Mouse (Mus musculus) lung, embryonic 16.5 days (tissue): ENCODE data around the gene Evi2a. TPM values are rescaled to one million over a fixed set of nuclear protein-coding genes. Genes with fewer than 3 reads are reported as not detected.

ENCODE experiments used
- ATAC-seq: fragments of 200-750 bp; cut with Nextera tagmentation; 2 replicates; pipeline ENCODE4 v1.8.0; 2017; ENCODE audit warnings: low read depth, mild to moderate bottlenecking, moderate library complexity
- H3K27ac ChIP-seq: fragments of 300-500 bp; sonication (generic); 2 replicates; pipeline ENCODE4 v1.5.1; 2014; ENCODE audit warnings: mild to moderate bottlenecking, control low read depth, low read length
- H3K27me3 ChIP-seq: fragments of 300-500 bp; sonication (generic); 2 replicates; pipeline ENCODE4 v1.6.1; 2014; ENCODE audit warnings: low read depth, low read length, mixed read lengths; ENCODE audit not compliant: control insufficient read depth, insufficient read depth
- H3K36me3 ChIP-seq: fragments of 300-500 bp; sonication (generic); 2 replicates; pipeline ENCODE4 v1.6.1; 2014; ENCODE audit warnings: low read length; ENCODE audit not compliant: control insufficient read depth, insufficient read depth
- H3K4me1 ChIP-seq: fragments of 300-500 bp; sonication (generic); replicated peaks from 2 replicates; pipeline ENCODE4 v1.6.1; 2014; ENCODE audit warnings: low read length, mixed read lengths; ENCODE audit not compliant: control insufficient read depth, insufficient read depth
- H3K4me2 ChIP-seq: fragments of 300-500 bp; sonication (generic); 2 replicates; pipeline ENCODE4 v1.6.1; 2014; ENCODE audit warnings: low read depth, low read length, control low read depth
- H3K4me3 ChIP-seq: fragments of 300-500 bp; sonication (generic); 2 replicates; pipeline ENCODE4 v1.5.1; 2014; ENCODE audit warnings: mild to moderate bottlenecking, low read length, control low read depth
- H3K9ac ChIP-seq: fragments of 300-500 bp; sonication (generic); 2 replicates; pipeline ENCODE4 v1.6.1; 2014; ENCODE audit warnings: low read length, control low read depth
- H3K9me3 ChIP-seq: fragments of 300-500 bp; sonication (generic); 2 replicates; pipeline ENCODE4 v1.6.1; 2016; ENCODE audit warnings: low read length; ENCODE audit not compliant: control insufficient read depth
- WGBS: fragments of 180-500 bp; shearing (Covaris S2); extraction: QIAGEN DNeasy Blood & Tissue Kit; methylation state at CpG from one replicate; pipeline ENCODE4 v1.1.7; 2014; 5-methylcytosine and 5-hydroxymethylcytosine counted together
- polyA plus RNA-seq: library from polyadenylated mRNA; unstranded; fragments of >200 nt; fragmentation: Nextera tagmentation; extraction: Ambion mirVana; gene quantifications from 2 replicates; pipeline ENCODE4 v1.2.1, GENCODE M21; 2015

Gene Evi2a
- polyA plus RNA-seq, 1 experiment from 2014 or later, result 3.7 TPM

- no peaks in the 10 kb centered on the region for H3K27me3 ChIP-seq
- H3K27ac ChIP-seq, result no peak overlapping the region
- peaks cover 8% of the 10 kb centered on the region for H3K4me1 ChIP-seq
- H3K4me3 ChIP-seq, result no peak overlapping the region
- no peaks in the 10 kb centered on the region for H3K9me3 ChIP-seq
- 0 out of 2 replicates have a peak, but pooled peaks cover 6% of the 10 kb centered on the region for H3K36me3 ChIP-seq
- no peak overlapping the region for H3K9ac ChIP-seq
- H3K4me2 ChIP-seq, result no peak overlapping the region
- ATAC-seq, result no peak
Observed at GRCm38 (mm10) chr11:79484721-79485120, 45.7 kb downstream of the Evi2a start.

DNA sequence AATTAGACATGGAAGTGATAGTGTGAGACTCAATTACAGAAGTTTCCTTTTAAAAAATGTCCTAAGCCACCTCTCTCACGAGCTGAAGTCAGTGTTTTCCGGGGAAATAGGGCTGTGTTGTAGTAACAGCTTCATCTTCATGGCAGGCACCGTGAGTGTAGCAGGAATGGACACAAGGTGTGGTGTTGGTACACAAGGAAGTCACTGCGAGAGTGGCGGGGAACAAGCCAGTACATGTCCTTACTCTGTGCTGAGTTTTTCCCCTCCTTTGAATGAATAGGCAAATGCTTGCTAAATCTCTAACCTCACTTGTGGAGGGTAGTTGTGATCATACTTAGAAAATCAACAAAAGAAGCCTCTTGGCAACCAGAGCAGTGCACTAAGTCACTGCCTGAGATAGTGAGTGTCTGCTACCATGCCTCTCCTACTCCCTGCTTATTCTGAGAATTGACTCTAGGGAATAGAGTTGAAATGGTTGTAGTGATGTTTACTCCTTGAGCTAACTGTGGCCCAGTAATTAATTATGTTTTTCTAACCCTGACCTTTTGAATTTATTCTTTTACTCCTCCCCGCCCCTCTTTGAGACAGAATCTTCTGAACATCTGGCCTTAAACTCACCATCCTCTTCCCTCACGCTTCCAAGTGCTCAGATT, 46.4 kb downstream of the Evi2a start:
- no peak overlapping the region for H3K27ac ChIP-seq
- H3K4me2 ChIP-seq, result no peak overlapping the region
- WGBS, result 71% methylated on average over 7 of the region's 7 CpGs
- H3K4me1 ChIP-seq, result peaks cover 3% of the 10 kb centered on the region
- no peak overlapping the region for H3K9ac ChIP-seq
- ATAC-seq, result no peak
- H3K36me3 ChIP-seq, result 0 out of 2 replicates have a peak, but pooled peaks cover 6% of the 10 kb centered on the region
- no peak overlapping the region for H3K4me3 ChIP-seq
- H3K9me3 ChIP-seq, result no peaks in the 10 kb centered on the region
- H3K27me3 ChIP-seq, result no peaks in the 10 kb centered on the region

- H3K27ac ChIP-seq, result no peak overlapping the region
- no peak for ATAC-seq
- 54% methylated on average over 6 of the region's 6 CpGs for WGBS
- no peak overlapping the region for H3K9ac ChIP-seq
- no peaks in the 10 kb centered on the region for H3K4me1 ChIP-seq
- H3K4me3 ChIP-seq, result no peak overlapping the region
- H3K4me2 ChIP-seq, result no peak overlapping the region
- H3K36me3 ChIP-seq, result 0 out of 2 replicates have a peak, but pooled peaks cover 6% of the 10 kb centered on the region
- H3K27me3 ChIP-seq, result no peaks in the 10 kb centered on the region
- no peaks in the 10 kb centered on the region for H3K9me3 ChIP-seq
Observed at GRCm38 (mm10) chr11:79483392-79483791, 47.0 kb downstream of the Evi2a start.

Other genes starting within 250 kb of the Evi2a start
- not detected in 2 replicates for gene Gm9964, start 233.7 kb downstream of the Evi2a start, polyA plus RNA-seq
- 5.8 and 8.2 TPM in 2 replicates for gene Nf1, start 190.9 kb downstream of the Evi2a start, polyA plus RNA-seq
- 0.18 and 0.60 TPM in 2 replicates for gene Omg, start 26.5 kb downstream of the Evi2a start, polyA plus RNA-seq
- 1.6 and 1.9 TPM in 2 replicates for gene Evi2b, start 6.8 kb downstream of the Evi2a start, polyA plus RNA-seq
- gene Evi2, start within 50 bp of the Evi2a start, polyA plus RNA-seq, result 0.64 and 0.84 TPM in 2 replicates
- 1.9 and 2.0 TPM in 2 replicates for gene Rab11fip4, start 60.6 kb upstream of the Evi2a start, polyA plus RNA-seq